Mouse (Mus musculus) mesoderm, embryonic 11.5 days (tissue): ENCODE data around the gene Zpbp2.

Experiments used
- DNase-seq: peaks from one replicate; pipeline ENCODE4 v3.0.0-alpha.2; 2012; ENCODE audit warnings: low read depth, low spot score

The Zpbp2 gene

DNA sequence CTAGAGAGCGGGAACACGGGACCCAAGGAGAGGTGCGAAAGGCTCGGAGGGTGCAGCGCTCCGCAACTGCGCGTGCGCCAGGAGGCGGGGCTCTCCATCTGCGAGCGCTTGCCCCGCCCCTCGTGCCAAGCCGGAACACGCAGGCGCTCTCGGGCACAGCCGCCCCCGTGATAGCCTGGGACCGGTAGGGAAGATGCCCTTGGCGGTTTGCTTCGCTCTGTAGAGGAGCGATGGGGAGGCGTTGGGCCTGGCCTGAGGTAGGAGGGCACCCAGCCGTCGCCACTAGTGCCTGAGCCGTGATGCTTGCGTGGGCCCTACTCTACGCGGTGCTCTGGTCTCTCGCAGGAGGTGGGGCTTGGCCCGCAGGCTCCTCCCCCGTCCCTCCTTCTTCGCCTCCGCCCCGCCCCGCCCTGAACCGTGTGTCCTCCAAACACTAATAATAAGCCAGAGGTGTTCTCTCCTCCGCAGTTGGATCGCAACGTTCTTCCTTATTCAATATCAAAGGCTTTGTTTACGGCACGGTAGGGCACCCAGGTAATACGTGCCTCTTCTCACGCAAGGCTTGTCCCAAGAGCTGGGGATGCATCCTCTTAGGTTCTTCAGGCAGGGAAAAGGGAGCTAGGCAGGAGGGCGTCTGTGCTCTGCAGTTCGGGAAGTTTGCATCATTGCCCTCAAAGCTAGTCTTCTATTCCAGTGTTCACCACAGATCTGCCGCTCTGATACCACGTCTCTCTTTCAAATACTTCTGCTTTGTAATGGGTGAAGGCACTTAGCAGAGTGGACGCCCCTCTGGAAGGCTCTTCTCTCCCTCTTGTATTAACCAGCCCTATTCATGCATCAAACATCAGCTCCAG, at the start of gene Zpbp2:
Zpbp2 (plus strand) TSS at position 123 of the 854 bp plus-strand sequence.
- DNase-seq, result peak; percentile 93

- DNase-seq, result no peak
These were observed 46.0 kb upstream of the Zpbp2 start for GRCm38 (mm10) chr11:98504926-98505325.

DNA sequence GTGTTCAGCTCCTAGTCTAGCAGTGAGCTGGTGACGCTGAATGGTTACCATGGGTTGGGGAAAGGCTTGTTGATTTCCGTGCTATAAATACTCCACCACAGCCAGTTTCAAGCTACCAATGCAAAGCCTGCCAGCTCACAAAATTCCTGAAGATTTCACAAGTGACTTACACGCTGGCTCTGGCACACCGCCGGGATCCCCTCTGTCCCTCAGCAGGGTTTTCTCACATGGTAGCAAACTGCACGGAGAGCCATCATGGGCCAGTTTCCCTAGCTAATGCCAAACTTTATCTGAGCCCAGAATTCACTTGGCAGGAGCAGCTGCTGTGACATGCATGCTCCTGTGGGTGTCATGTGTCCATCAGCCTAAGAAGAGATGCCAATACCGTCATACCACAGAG, 41.5 kb upstream of the Zpbp2 start:
- DNase-seq, result no peak

DNA sequence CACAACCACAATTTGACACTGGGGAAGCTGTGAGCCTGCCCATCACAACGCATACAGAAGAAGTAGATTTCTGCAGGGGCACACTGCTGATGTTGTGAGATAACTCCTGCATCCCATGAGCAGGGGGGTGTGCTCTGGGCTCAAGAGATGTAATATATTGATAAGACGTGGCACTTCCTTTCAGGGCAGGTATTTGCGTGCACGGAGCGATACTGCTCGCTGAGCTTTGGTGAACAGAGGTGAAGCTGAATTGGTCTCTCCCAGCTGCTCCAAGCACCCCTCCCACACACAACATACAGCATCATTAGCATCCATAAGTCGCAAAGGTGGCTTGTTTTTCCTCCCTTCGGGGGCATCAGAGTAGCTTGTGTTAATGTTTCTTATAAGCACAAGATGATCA, 40.8 kb upstream of the Zpbp2 start:
- no peak for DNase-seq

DNA sequence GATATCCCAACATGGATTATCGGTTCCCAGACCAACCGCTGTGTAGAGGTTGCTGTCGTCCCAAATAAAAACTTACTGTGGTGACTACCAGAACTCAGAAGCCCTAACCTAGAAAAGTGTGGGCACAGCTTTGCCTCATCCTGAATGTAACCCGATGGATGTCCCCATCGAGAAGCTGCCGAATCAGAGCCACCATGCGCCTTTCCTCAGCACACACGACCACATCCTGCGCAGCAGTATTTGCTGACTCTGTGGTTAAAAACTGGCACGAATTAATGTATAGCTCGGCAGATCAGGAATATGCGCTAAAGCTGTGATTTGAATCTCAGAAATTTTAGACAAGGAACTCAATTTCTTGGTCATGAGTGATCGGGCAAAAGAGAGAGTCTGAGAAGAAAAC, 38.0 kb upstream of the Zpbp2 start:
- DNase-seq, result no peak

- DNase-seq, result no peak
These were observed 37.5 kb upstream of the Zpbp2 start for GRCm38 (mm10) chr11:98513356-98513936.

GRCm38 (mm10) chr11:98520468-98520867, 30.4 kb upstream of the Zpbp2 start:
- DNase-seq, result peak; percentile 15

- DNase-seq, result no peak
These were observed 25.8 kb upstream of the Zpbp2 start for GRCm38 (mm10) chr11:98525140-98525539.

GRCm38 (mm10) chr11:98526824-98527461, 24.0 kb upstream of the Zpbp2 start:
- no peak for DNase-seq

- DNase-seq, result no peak
These were observed 13.3 kb upstream of the Zpbp2 start for GRCm38 (mm10) chr11:98537480-98538034.

DNA sequence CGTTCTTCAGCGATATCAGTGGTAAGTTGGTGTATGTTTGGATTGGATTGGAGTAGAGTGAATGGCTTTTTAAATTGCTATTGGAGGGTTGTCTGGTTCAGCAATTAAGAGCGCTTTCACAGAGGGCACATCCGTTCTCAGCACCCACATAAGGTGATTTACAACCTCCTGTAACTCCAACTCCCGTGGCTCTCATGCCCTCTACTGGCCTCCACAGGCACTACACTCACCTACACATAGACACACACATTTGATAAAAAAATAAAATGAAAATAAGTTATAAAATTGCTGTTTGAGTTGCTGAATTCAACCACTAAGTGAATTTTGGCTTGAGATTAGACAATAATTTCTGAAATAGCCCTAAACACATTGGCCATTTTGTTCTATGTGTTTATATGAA, 10.6 kb upstream of the Zpbp2 start:
- no peak for DNase-seq

- no peak for DNase-seq
These were observed 8.3 kb upstream of the Zpbp2 start for GRCm38 (mm10) chr11:98542553-98542952.

DNA sequence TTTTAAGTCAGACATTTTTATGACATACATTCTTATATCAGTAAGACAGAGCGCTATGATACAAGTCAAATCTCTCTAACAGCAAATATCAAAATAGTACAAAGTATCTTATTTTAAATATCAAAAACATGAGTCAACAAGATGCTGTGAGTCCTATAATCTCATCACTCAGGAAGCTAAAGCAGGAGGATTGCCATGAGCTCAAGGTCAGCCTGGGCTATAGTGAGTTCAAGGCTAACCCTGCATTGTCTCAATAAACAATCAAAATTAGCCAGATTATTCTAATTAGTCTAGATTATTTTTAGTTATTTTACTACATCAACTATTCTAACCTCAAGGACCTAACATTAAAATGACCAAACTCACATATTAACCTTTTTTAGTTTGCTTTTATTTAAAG, 7.5 kb upstream of the Zpbp2 start:
- DNase-seq, result no peak

DNA sequence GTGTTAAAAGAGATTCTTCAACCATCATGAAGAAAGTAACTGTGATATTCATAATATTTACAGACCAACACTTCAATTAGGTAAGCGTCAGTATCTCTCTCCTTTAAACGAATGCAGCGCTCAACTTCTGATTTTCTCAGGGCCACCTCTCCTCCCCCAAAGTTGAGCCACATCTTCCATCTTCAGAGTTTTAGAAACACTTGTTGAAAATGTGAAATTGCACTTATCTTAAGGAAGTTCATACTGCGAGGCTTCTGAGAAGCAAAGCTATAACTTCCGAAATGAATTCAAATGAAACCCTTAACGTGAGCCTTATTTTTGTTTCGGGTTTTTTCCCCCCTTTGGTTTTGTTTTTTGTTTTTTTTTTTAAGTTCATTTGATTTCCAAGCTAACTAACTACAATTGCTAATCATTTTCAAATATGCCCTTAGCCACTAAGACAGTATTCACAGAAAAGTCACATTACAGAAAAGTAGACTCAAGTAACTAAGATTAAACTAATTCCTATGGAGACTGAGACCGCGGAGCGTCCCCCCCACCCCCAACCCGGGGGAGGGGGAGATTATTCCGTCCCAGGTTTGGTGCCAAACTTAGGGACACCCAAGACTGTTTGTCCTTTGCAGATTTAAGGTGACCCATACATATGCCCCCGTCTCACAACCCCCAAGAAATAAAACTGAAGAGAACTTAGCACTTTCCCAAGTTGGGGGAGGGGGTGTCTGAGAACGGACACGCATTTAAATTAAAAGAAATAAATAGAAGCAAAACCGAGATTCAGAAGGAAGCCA, 5.8 kb upstream of the Zpbp2 start:
- DNase-seq, result no peak

- DNase-seq, result peak; percentile 31
These were observed 5.1 kb upstream of the Zpbp2 start, which contains the start of gene Ikzf3 for GRCm38 (mm10) chr11:98545711-98546231. Ikzf3 (minus strand) TSS chr11:98546031.

DNA sequence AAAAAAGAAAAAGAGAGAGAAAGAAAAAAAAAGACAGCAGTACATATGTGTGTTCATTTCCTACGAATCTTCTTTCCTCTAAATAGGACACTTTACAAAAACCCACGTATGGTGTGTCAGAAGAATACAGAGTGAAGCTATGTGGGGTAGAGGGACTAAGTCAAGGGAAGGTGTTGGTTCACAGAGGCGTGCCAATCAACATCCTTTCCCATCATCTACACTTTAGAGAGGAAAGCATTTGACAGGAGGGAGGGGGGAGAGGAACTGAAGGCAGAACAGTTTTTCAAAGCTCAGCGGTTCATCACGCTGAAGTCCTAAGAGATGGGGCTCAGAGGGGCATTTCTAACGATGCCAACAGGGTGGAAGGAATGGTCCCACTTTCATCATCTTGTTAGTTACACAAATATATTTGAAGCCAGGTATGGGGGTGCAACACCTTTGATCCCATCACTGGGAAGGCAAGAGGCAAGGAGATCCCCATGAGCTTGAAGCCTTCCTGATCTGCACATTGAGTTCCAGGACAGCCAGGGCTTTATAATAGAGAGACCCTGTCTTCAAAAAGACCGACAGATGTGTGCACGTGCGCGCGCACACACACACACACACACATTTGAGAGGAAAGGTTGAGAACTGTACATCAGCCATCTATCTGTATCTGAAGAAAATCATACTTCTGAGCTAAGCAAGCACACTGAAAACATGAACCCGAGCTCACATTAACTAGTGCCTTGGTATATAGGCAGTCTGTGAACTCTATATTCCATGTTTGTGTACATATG, 4.2 kb upstream of the Zpbp2 start:
- no peak for DNase-seq

DNA sequence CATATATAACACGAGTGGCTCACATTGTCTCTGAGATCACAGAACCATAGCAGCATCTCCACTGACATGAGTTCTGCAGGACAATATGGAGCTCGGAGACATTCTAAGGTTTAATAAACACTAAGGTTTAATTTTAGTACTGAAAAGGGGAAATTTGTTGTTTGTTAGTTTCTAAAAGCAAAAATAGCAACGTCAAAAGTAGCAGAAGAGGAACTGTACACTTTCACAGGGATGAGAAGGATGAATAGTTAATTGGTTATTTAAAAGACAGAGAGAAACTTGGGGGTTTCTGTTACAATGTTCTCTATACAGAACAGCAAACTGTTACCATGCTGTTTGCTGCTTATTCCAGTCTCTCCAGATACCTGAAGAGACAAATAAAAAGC, 3.6 kb upstream of the Zpbp2 start:
- no peak for DNase-seq

DNA sequence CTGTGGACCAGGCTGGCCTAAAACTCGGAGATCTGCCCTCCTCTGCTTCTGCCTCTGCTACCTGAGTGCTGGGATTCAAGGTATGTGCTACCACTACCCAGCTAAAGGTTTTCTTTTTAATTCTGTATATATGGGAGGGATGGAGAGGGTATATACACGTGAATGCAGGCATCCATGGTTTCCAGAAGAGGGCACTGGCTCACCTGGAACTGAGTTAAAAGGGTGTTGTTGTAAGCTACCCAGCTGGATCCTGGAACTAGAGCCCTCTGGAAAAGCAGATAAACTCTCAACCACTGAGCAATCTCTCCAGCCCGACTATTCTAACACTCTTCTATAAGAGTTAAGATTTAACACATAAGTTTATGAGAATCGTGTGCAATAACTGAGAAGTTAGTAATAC, 1.5 kb upstream of the Zpbp2 start:
- DNase-seq, result no peak

DNA sequence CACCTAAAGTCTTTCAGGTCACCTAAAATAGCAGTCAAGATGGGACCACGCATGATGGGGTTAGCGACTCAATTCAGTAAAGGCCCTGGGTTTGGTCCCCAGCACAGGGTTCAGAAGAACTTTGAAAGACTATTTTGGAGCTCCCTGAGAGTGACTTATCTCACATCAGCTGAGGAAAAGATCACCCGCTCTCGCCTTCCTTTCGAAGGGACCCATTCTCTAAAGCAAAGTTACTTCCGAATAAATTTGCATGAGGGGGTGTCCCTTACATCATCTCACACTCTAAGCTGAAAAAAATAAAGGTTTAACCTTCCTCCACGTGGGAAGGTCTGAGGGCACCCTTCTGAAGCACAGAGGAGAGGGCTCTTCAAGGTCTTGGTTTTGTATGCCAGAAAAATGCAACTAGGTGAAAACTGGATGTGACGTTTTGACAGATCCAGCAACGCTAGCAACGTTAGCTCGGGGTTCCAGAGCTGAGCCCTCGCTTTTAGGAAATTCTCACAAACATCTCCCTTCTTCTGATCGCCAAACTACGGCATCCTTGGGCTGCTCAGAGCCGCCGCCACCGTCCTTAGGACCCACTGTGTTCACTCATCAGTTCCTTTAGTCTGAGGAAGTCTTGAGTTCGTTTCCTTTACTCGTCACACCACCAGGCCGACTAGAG, 454 bp upstream of the Zpbp2 start:
- DNase-seq, result no peak

DNA sequence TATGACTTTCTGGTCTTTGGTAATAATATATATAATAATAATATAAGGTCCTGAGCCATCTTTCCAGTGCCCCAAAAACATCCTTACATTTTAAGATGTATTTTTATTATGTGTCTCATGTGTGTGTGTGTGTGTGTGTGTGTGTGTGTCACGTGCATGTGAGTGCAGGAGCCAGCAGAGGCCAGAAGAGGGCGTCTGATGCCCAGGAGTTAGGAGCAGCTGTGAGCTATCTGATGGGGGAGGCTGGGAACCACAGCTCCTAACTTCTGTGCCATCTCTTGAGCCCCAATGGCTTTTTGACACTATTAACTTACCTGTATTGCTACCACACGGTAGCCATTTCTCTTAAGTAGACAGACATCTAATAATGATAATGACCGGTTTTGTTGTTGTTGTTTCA, 3.1 kb downstream of the Zpbp2 start:
- no peak for DNase-seq
